Mouse (Mus musculus): ENCODE measurements at regions not wholly inside any gene's neighbourhood (a gene's known extent, or its start where the extent isn't known, plus 50 kb on each side); places are given as distances from the start of the nearest gene placed in this dataset.

- TF ChIP-seq TCF3 (IDR thresholded peaks at IDR 0.05; ENCODE audit: insufficient read length, low read depth) (no peak), POLR2A (IDR thresholded peaks at IDR 0.05; ENCODE audit: insufficient read length, low read depth) (no peak), TCF12 (IDR thresholded peaks at IDR 0.05; ENCODE audit: insufficient read depth, poor library complexity, severe bottlenecking) (no peak), MAX (IDR thresholded peaks at IDR 0.05; ENCODE audit: low read depth) (no peak), USF1 (IDR thresholded peaks at IDR 0.05; ENCODE audit: low read depth) (no peak)
These were observed 250.6 kb upstream of the Arglu1 start for GRCm38 (mm10) chr8:8940899-8941298.
